Mouse (Mus musculus) CH12.LX (cell line): ENCODE measurements around the gene Sfxn5. TPM values are rescaled to one million over a fixed set of nuclear protein-coding genes. Genes with fewer than 3 reads are reported as not detected.

Experiments
- DNase-seq: peaks from one replicate; pipeline ENCODE4 v3.0.0-alpha.2; 2013; ENCODE audit errors: extremely low read depth
- H3K27ac ChIP-seq: 2 replicates; pipeline ENCODE4 v1.5.1; 2012; ENCODE audit warnings: low read depth, mild to moderate bottlenecking, control low read depth, moderate library complexity; ENCODE audit not compliant: insufficient read depth
- H3K27me3 ChIP-seq: replicated peaks from 2 replicates; pipeline ENCODE3; 2012; ENCODE audit warnings: inconsistent platforms
- H3K36me3 ChIP-seq, 2 experiments: replicated peaks in 1 of 2; 2 replicates each; pipeline versions ENCODE3 to v1.6.1; 2012; ENCODE audit warnings: inconsistent platforms in 1 of 2, low read length in 1 of 2, mild to moderate bottlenecking in 1 of 2, mixed read lengths in 1 of 2, moderate library complexity in 1 of 2; ENCODE audit not compliant: control insufficient read depth in 1 of 2, insufficient read depth in 1 of 2
- H3K4me1 ChIP-seq, 2 experiments: 2 replicates each; pipeline ENCODE4 v1.6.1; 2012; ENCODE audit warnings: inconsistent platforms in 1 of 2, moderate library complexity in 1 of 2; ENCODE audit not compliant: insufficient read depth in 2 of 2, control insufficient read depth in 1 of 2
- H3K4me2 ChIP-seq: 2 replicates; pipeline ENCODE4 v1.6.1; 2012; ENCODE audit warnings: low read depth, mild to moderate bottlenecking, control low read depth; ENCODE audit not compliant: poor library complexity, insufficient read depth, severe bottlenecking
- H3K4me3 ChIP-seq, 3 experiments: fragments of 150-350 bp in 1 of 3; sonication (generic) in 1 of 3; replicated peaks in 1 of 3; 2 replicates each; pipeline versions ENCODE3 to v1.5.1; 2011 to 2012; ENCODE audit warnings: low read depth in 2 of 3, low read length in 2 of 3, mild to moderate bottlenecking in 2 of 3, moderate library complexity in 2 of 3, control low read depth in 1 of 3, improper control_type of control experiment in 1 of 3, inconsistent platforms in 1 of 3, mixed read lengths in 1 of 3; ENCODE audit not compliant: poor library complexity in 1 of 3
- H3K79me2 ChIP-seq: replicated peaks from 2 replicates; pipeline ENCODE4 v1.6.1; 2012; ENCODE audit warnings: mild to moderate bottlenecking, moderate library complexity; ENCODE audit not compliant: control insufficient read depth, poor library complexity, insufficient read depth, severe bottlenecking; ENCODE audit errors: extremely low read depth
- H3K9ac ChIP-seq: 2 replicates; pipeline ENCODE4 v1.6.1; 2012; ENCODE audit warnings: low read depth, mild to moderate bottlenecking, control low read depth, moderate library complexity; ENCODE audit not compliant: insufficient read depth
- H3K9me3 ChIP-seq: replicated peaks from 2 replicates; pipeline ENCODE3; 2012; ENCODE audit warnings: low read length, inconsistent platforms, mixed read lengths
- BHLHE40 ChIP-seq: IDR thresholded peaks from 2 replicates; pipeline ENCODE4 v1.6.1; 2011; ENCODE audit warnings: mild to moderate bottlenecking, low read depth, low read length, improper control_type of control experiment
- CHD1 ChIP-seq: IDR thresholded peaks from 2 replicates; pipeline ENCODE4 v1.6.1; 2012; ENCODE audit warnings: low read depth, low read length, improper control_type of control experiment, inconsistent platforms
- CHD2 ChIP-seq: IDR thresholded peaks from 2 replicates; pipeline ENCODE4 v1.6.1; 2011; ENCODE audit warnings: low read length, improper control_type of control experiment
- E2F4 ChIP-seq: IDR thresholded peaks from 2 replicates; pipeline ENCODE4 v1.6.1; 2011; ENCODE audit warnings: low read depth, low read length, improper control_type of control experiment; ENCODE audit not compliant: insufficient replicate concordance
- ELF1 ChIP-seq: IDR thresholded peaks from 2 replicates; pipeline ENCODE4 v1.6.1; 2014; ENCODE audit warnings: low read depth, mild to moderate bottlenecking, inconsistent platforms, low read length, improper control_type of control experiment
- EP300 ChIP-seq: IDR thresholded peaks from 2 replicates; pipeline ENCODE4 v1.6.1; 2011; ENCODE audit warnings: low read length, improper control_type of control experiment
- ETS1 ChIP-seq: conservative IDR thresholded peaks from 2 replicates; pipeline ENCODE4 v1.6.1; 2012; ENCODE audit warnings: low read depth, mild to moderate bottlenecking, inconsistent platforms, low read length, improper control_type of control experiment, moderate library complexity
- GABPA ChIP-seq: IDR thresholded peaks from 2 replicates; pipeline ENCODE4 v1.6.1; 2012; ENCODE audit warnings: low read depth, low read length, improper control_type of control experiment, inconsistent platforms; ENCODE audit not compliant: insufficient replicate concordance
- HCFC1 ChIP-seq: IDR thresholded peaks from 2 replicates; pipeline ENCODE4 v1.6.1; 2012; ENCODE audit warnings: low read depth, mild to moderate bottlenecking, inconsistent platforms, low read length, improper control_type of control experiment
- JUND ChIP-seq: conservative IDR thresholded peaks from 2 replicates; pipeline ENCODE4 v1.6.1; 2011; ENCODE audit warnings: low read depth, low read length, improper control_type of control experiment
- KAT2A ChIP-seq: IDR thresholded peaks from 2 replicates; pipeline ENCODE4 v1.6.1; 2012; ENCODE audit warnings: low read length, improper control_type of control experiment, inconsistent platforms; ENCODE audit not compliant: insufficient replicate concordance
- MAZ ChIP-seq: IDR thresholded peaks from 2 replicates; pipeline ENCODE4 v1.6.1; 2012; ENCODE audit warnings: low read depth, mild to moderate bottlenecking, inconsistent platforms, low read length, improper control_type of control experiment, moderate library complexity
- NELFE ChIP-seq: IDR thresholded peaks from 2 replicates; pipeline ENCODE4 v1.6.1; 2011; ENCODE audit warnings: low read depth, low read length, improper control_type of control experiment
- POLR2A ChIP-seq: IDR thresholded peaks from 2 replicates; pipeline ENCODE4 v1.6.1; 2011; ENCODE audit warnings: low read depth, mild to moderate bottlenecking, improper control_type of control experiment, low read length
- POLR2AphosphoS2 ChIP-seq: IDR thresholded peaks from 2 replicates; pipeline ENCODE4 v1.6.1; 2011; ENCODE audit warnings: low read depth, low read length, improper control_type of control experiment
- RAD21 ChIP-seq: IDR thresholded peaks from 2 replicates; pipeline ENCODE4 v1.6.1; 2011; ENCODE audit warnings: low read depth, mild to moderate bottlenecking, low read length, improper control_type of control experiment, moderate library complexity
- RCOR1 ChIP-seq: conservative IDR thresholded peaks from 2 replicates; pipeline ENCODE4 v1.6.1; 2012; ENCODE audit warnings: low read depth, mild to moderate bottlenecking, inconsistent platforms, low read length, improper control_type of control experiment
- SIN3A ChIP-seq: IDR thresholded peaks from 2 replicates; pipeline ENCODE4 v1.6.1; 2012; ENCODE audit warnings: low read length, improper control_type of control experiment, inconsistent platforms
- SMC3 ChIP-seq: IDR thresholded peaks from 2 replicates; pipeline ENCODE4 v1.6.1; 2011; ENCODE audit warnings: low read depth, low read length, improper control_type of control experiment
- TBP ChIP-seq: conservative IDR thresholded peaks from 2 replicates; pipeline ENCODE4 v1.6.1; 2011; ENCODE audit warnings: low read depth, low read length, improper control_type of control experiment
- UBTF ChIP-seq: IDR thresholded peaks from 2 replicates; pipeline ENCODE4 v1.6.1; 2012; ENCODE audit warnings: low read depth, mild to moderate bottlenecking, inconsistent platforms, low read length, improper control_type of control experiment, moderate library complexity
- USF2 ChIP-seq: conservative IDR thresholded peaks from 2 replicates; pipeline ENCODE4 v1.6.1; 2011; ENCODE audit warnings: low read depth, low read length, improper control_type of control experiment
- ZC3H11A ChIP-seq: IDR thresholded peaks from 2 replicates; pipeline ENCODE4 v1.6.1; 2012; ENCODE audit warnings: low read depth, mild to moderate bottlenecking, inconsistent platforms, low read length, improper control_type of control experiment
- ZMIZ1 ChIP-seq: IDR thresholded peaks from 2 replicates; pipeline ENCODE4 v1.6.1; 2012; ENCODE audit warnings: low read depth, mild to moderate bottlenecking, inconsistent platforms, low read length, improper control_type of control experiment
- ZNF384 ChIP-seq: IDR thresholded peaks from 2 replicates; pipeline ENCODE4 v1.6.1; 2012; ENCODE audit warnings: low read depth, low read length, improper control_type of control experiment, inconsistent platforms
- dilution Hi-C: fragments of 300-500 bp; cut with MboI; formaldehyde crosslinking; loops from 2 replicates; pipeline ENCODE4 v1.14.3; 2020; ENCODE audit warnings: low sequenced_read_pairs; ENCODE audit not compliant: extremely low pct_unique_long_range_greater_than_20kb, extremely low pct_ligation_motif_present
- in situ Hi-C: fragments of 300-500 bp; cut with MboI; formaldehyde crosslinking; loops from 3 replicates; pipeline ENCODE4 v1.14.3; 2019; ENCODE audit warnings: low sequenced_read_pairs, low pct_ligation_motif_present, low pct_unique_long_range_greater_than_20kb, mixed read lengths
- polyA plus RNA-seq: library from polyadenylated mRNA; unstranded; fragments of >175 nt; gene quantifications from 2 replicates; pipeline ENCODE4 v1.2.1, GENCODE M21; 2012; ENCODE audit warnings: low read depth; ENCODE audit not compliant: insufficient read length
- total RNA-seq, 2 experiments: library from RNA; depleted of rRNA; stranded (reverse); fragments of 300-350 nt in 1 of 2; fragments of >200 nt in 1 of 2; gene quantifications; 2 replicates each; pipeline ENCODE4 v1.2.3; 2012 to 2014

Gene Sfxn5
- total and polyA plus RNA-seq, 3 experiments: 0.55 to 0.93 (median 0.66) TPM

- dilution Hi-C loops (no loop called here), in situ Hi-C loops (loop anchor here (5.0 kb wide), 1 partner anchor 42 kb away; no protein-coding TSS in a partner anchor)
- no peaks in the 10 kb centered on the region for H3K36me3 ChIP-seq
- H3K4me1 ChIP-seq: peaks cover 3 to 9% of the 10 kb centered on the region in 2 experiments; a peak in 3 of 4 replicates
- no peaks in the 10 kb centered on the region for H3K9me3 ChIP-seq
- H3K27ac ChIP-seq: no peak overlapping the region
- H3K4me2 ChIP-seq: no peak overlapping the region
- no peaks in the 10 kb centered on the region for H3K79me2 ChIP-seq
- H3K9ac ChIP-seq: no peak overlapping the region
- TF ChIP-seq KAT2A (no peak), POLR2A (no peak), SIN3A (no peak), RCOR1 (no peak), JUND (no peak), BHLHE40 (no peak), UBTF (no peak), NELFE (no peak), CHD1 (no peak), ETS1 (no peak), GABPA (no peak), ELF1 (no peak)
- TF ChIP-seq, all 38 proteins: peak for 0
- no peak for DNase-seq
- peaks cover 83% of the 10 kb centered on the region for H3K27me3 ChIP-seq
- H3K4me3 ChIP-seq: no peak overlapping the region
Observed at GRCm38 (mm10) chr6:85344929-85345328, 11.7 kb upstream of the Sfxn5 start.

- H3K9ac ChIP-seq: no peak overlapping the region
- in situ Hi-C loops (no loop called here), dilution Hi-C loops (no loop called here)
- peaks cover 84% of the 10 kb centered on the region for H3K27me3 ChIP-seq
- no peaks in the 10 kb centered on the region for H3K79me2 ChIP-seq
- no peak overlapping the region for H3K27ac ChIP-seq
- no peak for DNase-seq
- no peak overlapping the region for H3K4me3 ChIP-seq
- no peak overlapping the region for H3K4me2 ChIP-seq
- H3K9me3 ChIP-seq: no peaks in the 10 kb centered on the region
- no peaks in the 10 kb centered on the region for H3K36me3 ChIP-seq
- no peaks in the 10 kb centered on the region for H3K4me1 ChIP-seq
- TF ChIP-seq BHLHE40 (no peak), MAZ (no peak), ETS1 (no peak), CHD1 (no peak), TBP (no peak), ZMIZ1 (no peak), EP300 (no peak), CHD2 (no peak), UBTF (no peak), ZC3H11A (no peak), RAD21 (no peak), POLR2AphosphoS2 (no peak), HCFC1 (no peak), USF2 (no peak), ZNF384 (no peak), E2F4 (no peak), SMC3 (no peak), KAT2A (no peak)
Observed at GRCm38 (mm10) chr6:85343027-85343426, 9.8 kb upstream of the Sfxn5 start.
